ENCODE assay signal across 8 mouse cellular contexts in the genomic region with DNA sequence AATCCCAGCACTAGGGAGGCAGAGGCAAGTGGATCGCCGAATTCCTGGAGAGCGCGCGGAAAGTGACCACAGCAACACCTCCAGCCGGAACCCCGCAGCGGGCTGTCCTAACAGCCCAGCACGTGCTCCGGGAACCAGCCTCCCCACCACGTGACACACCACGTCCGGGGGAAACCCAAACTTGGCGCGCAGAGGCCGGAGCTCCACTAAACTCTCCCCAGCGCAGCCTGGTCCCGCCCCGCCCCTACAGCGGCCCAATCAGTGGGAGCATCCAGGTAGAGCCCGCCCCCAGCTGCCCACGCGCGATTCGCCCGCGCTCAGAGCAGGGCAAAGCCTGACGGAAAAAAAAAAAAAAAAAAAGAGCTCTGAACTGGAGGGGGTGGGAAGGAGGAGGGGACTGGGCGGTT. TPM values are rescaled to one million over a fixed set of nuclear protein-coding genes. Genes with fewer than 3 reads are reported as not detected.
DNase-seq lines count a peak whose midpoint lies in the region; ATAC-seq and TF ChIP-seq lines count a peak whose summit lies in the region.

No protein-coding gene starts in this region.

- H3K79me2 ChIP-seq in C2C12 (ENCODE audit: control insufficient read depth, insufficient read depth) = peaks cover 48% of the 10 kb centered on the region

- peaks cover 12% of the 10 kb centered on the region for H3K36me3 ChIP-seq in C2C12 (ENCODE audit: control insufficient read depth, insufficient read depth)
- no peaks in the 10 kb centered on the region for H3K36me3 ChIP-seq in erythroblast, embryonic 14.5 days (ENCODE audit: control insufficient read depth)
- no peaks in the 10 kb centered on the region for H3K36me3 ChIP-seq in heart, embryonic 11.5 days (ENCODE audit: control insufficient read depth, insufficient read depth, low read length)
- H3K36me3 ChIP-seq in kidney, embryonic 16.5 days (ENCODE audit: insufficient read depth, low read length) = no peaks in the 10 kb centered on the region
- H3K36me3 ChIP-seq in liver, embryonic 11.5 days (ENCODE audit: control insufficient read depth, insufficient read depth, low read length) = no peaks in the 10 kb centered on the region
- no peaks in the 10 kb centered on the region for H3K36me3 ChIP-seq in stomach, embryonic 14.5 days (ENCODE audit: control insufficient read depth, insufficient read depth, low read length)

- H3K27me3 ChIP-seq in C2C12 (ENCODE audit: control insufficient read depth, insufficient read depth, insufficient read length) = no peaks in the 10 kb centered on the region
- H3K27me3 ChIP-seq in erythroblast, embryonic 14.5 days (ENCODE audit: control insufficient read depth) = no peaks in the 10 kb centered on the region
- H3K27me3 ChIP-seq in heart, embryonic 11.5 days (ENCODE audit: control insufficient read depth, insufficient read depth, low read length) = no peaks in the 10 kb centered on the region
- H3K27me3 ChIP-seq in kidney, embryonic 16.5 days (ENCODE audit: insufficient read depth, low read length) = no peaks in the 10 kb centered on the region
- H3K27me3 ChIP-seq in liver, embryonic 11.5 days (replicated peaks; ENCODE audit: control insufficient read depth, insufficient read depth, low read length) = no peaks in the 10 kb centered on the region
- H3K27me3 ChIP-seq in stomach, embryonic 14.5 days (ENCODE audit: control insufficient read depth, insufficient read depth, low read length) = no peaks in the 10 kb centered on the region

- WGBS in heart, embryonic 11.5 days (ENCODE audit: insufficient replicate concordance) = under 1% methylated on average over 29 of the region's 29 CpGs
- WGBS in kidney, embryonic 16.5 days = under 1% methylated on average over 29 of the region's 29 CpGs
- WGBS in liver, embryonic 11.5 days = 0% methylated on average over 29 of the region's 29 CpGs
- WGBS in stomach, embryonic 14.5 days = under 1% methylated on average over 29 of the region's 29 CpGs

- H3K9ac ChIP-seq in heart, embryonic 11.5 days (ENCODE audit: low read depth, low read length) = peak overlapping the region; percentile 65
- H3K9ac ChIP-seq in kidney, embryonic 16.5 days (replicated peaks; ENCODE audit: low read length) = peak overlapping the region; percentile 54
- peak overlapping the region; percentile 49 for H3K9ac ChIP-seq in liver, embryonic 11.5 days (ENCODE audit: low read depth, low read length)
- peak overlapping the region; percentile 12; the same call in 1 of the 2 replicates for H3K9ac ChIP-seq in stomach, embryonic 14.5 days (replicated peaks; ENCODE audit: low read depth, low read length)

- no peak for TF ChIP-seq CTCF in C2C12 (IDR thresholded peaks at IDR 0.05; ENCODE audit: control insufficient read depth, insufficient read depth, insufficient read length)
- TF ChIP-seq CTCF in brain, embryonic 14.5 days (IDR thresholded peaks at IDR 0.05; ENCODE audit: borderline replicate concordance, extremely low read depth, insufficient read depth, insufficient read length) = no peak

- ATAC-seq in heart, embryonic 11.5 days (replicated peaks; ENCODE audit: insufficient number of reproducible peaks, low FRiP score, low TSS enrichment) = peak; percentile 99
- peak; percentile 99 for ATAC-seq in kidney, embryonic 16.5 days (ENCODE audit: low FRiP score, low TSS enrichment)
- peak; percentile 100 for ATAC-seq in liver, embryonic 11.5 days (replicated peaks; ENCODE audit: low FRiP score)
- peak; percentile 99 for ATAC-seq in stomach, embryonic 14.5 days (ENCODE audit: insufficient number of reproducible peaks, insufficient read depth, low FRiP score, low read depth)

- H3K27ac ChIP-seq in heart, embryonic 11.5 days (ENCODE audit: low read depth, low read length) = no peak overlapping the region
- H3K27ac ChIP-seq in kidney, embryonic 16.5 days (ENCODE audit: low read length) = peak overlapping the region; percentile 63; the same call in 1 of the 2 replicates
- H3K27ac ChIP-seq in liver, embryonic 11.5 days (ENCODE audit: low read depth, low read length) = peak overlapping the region; percentile 32
- peak overlapping the region; percentile 61 for H3K27ac ChIP-seq in stomach, embryonic 14.5 days (ENCODE audit: low read length)

- H3K4me2 ChIP-seq in heart, embryonic 11.5 days = peak overlapping the region; percentile 76
- peak overlapping the region; percentile 86 for H3K4me2 ChIP-seq in kidney, embryonic 16.5 days (replicated peaks; ENCODE audit: low read depth, low read length)
- H3K4me2 ChIP-seq in liver, embryonic 11.5 days = peak overlapping the region; percentile 76
- peak overlapping the region; percentile 72 for H3K4me2 ChIP-seq in stomach, embryonic 14.5 days (replicated peaks; ENCODE audit: low read depth, low read length)

- H3K79me3 ChIP-seq in C2C12 (ENCODE audit: low read depth) = peaks cover 32% of the 10 kb centered on the region

- no peak for TF ChIP-seq POLR2A in brain, embryonic 14.5 days (IDR thresholded peaks at IDR 0.05; ENCODE audit: borderline replicate concordance, extremely low read depth, insufficient read depth, insufficient read length, poor library complexity, severe bottlenecking)

- peak; percentile 96 for DNase-seq in brain, embryonic 14.5 days (ENCODE audit: low read depth)
- DNase-seq in liver, embryonic 11.5 days (ENCODE audit: low spot score) = peak; percentile 98
- peak; percentile 93 for DNase-seq in naive thymus-derived CD4-positive, alpha-beta T cell, adult 2 months (ENCODE audit: low read depth)

- H3K4me3 ChIP-seq in C2C12 (ENCODE audit: insufficient read depth, poor library complexity, severe bottlenecking) = peak overlapping the region; percentile 55
- H3K4me3 ChIP-seq in erythroblast, embryonic 14.5 days (replicated peaks) = peak overlapping the region; percentile 60
- peak overlapping the region; percentile 47 for H3K4me3 ChIP-seq in heart, embryonic 11.5 days (ENCODE audit: low read depth, low read length)
- peak overlapping the region; percentile 48 for H3K4me3 ChIP-seq in kidney, embryonic 16.5 days (ENCODE audit: low read length)
- H3K4me3 ChIP-seq in liver, embryonic 11.5 days (ENCODE audit: low read depth, low read length) = peak overlapping the region; percentile 55
- H3K4me3 ChIP-seq in stomach, embryonic 14.5 days (ENCODE audit: low read depth, low read length) = peak overlapping the region; percentile 44

- H3K9me3 ChIP-seq in erythroblast, embryonic 14.5 days (ENCODE audit: control insufficient read depth, low read length) = no peaks in the 10 kb centered on the region
- no peaks in the 10 kb centered on the region for H3K9me3 ChIP-seq in heart, embryonic 11.5 days (replicated peaks; ENCODE audit: control insufficient read depth, low read length)
- no peaks in the 10 kb centered on the region for H3K9me3 ChIP-seq in kidney, embryonic 16.5 days (ENCODE audit: low read length)
- no peaks in the 10 kb centered on the region for H3K9me3 ChIP-seq in liver, embryonic 11.5 days (ENCODE audit: control insufficient read depth, low read length)
- H3K9me3 ChIP-seq in stomach, embryonic 14.5 days (ENCODE audit: control insufficient read depth, low read depth, low read length) = no peaks in the 10 kb centered on the region

- H3ac ChIP-seq in C2C12 (ENCODE audit: control insufficient read depth, insufficient read length, low read depth) = peak overlapping the region; percentile 39

- H3K4me1 ChIP-seq in erythroblast, embryonic 14.5 days (ENCODE audit: control insufficient read depth) = peaks cover 15% of the 10 kb centered on the region
- peaks cover 23% of the 10 kb centered on the region for H3K4me1 ChIP-seq in heart, embryonic 11.5 days (ENCODE audit: control insufficient read depth, insufficient read depth, low read length)
- peaks cover 26% of the 10 kb centered on the region for H3K4me1 ChIP-seq in kidney, embryonic 16.5 days (ENCODE audit: insufficient read depth, low read length)
- peaks cover 24% of the 10 kb centered on the region for H3K4me1 ChIP-seq in liver, embryonic 11.5 days (replicated peaks; ENCODE audit: control insufficient read depth, insufficient read depth, low read length)
- H3K4me1 ChIP-seq in stomach, embryonic 14.5 days (ENCODE audit: control insufficient read depth, insufficient read depth, low read length) = peaks cover 20% of the 10 kb centered on the region; the same call in 1 of the 2 replicates

RNA-seq across cellular contexts. Expression of gene Shmt1, which starts 0.5 kb away (rescaled TPM):
- polyA plus RNA-seq in C2C12 (2012; fragmentation: generic; extraction: Trizol) = 28.7 TPM
- polyA plus RNA-seq in brain, embryonic 14.5 days (2012; rRNA removed) = 6.5 and 13.4 TPM in 2 replicates
- polyA plus RNA-seq in erythroblast, embryonic 14.5 days (2012) = not detected in 2 replicates
- polyA plus RNA-seq in heart, embryonic 11.5 days (2014; fragmentation: Nextera tagmentation; extraction: Ambion mirVana) = 36.4 and 44.4 TPM in 2 replicates
- polyA plus RNA-seq in kidney, embryonic 16.5 days (2015; fragmentation: Nextera tagmentation; extraction: Ambion mirVana) = 79.4 and 84.6 TPM in 2 replicates
- polyA plus RNA-seq in liver, embryonic 11.5 days (2014; fragmentation: Nextera tagmentation; extraction: Ambion mirVana) = 93.5 and 101 TPM in 2 replicates
- polyA plus RNA-seq in stomach, embryonic 14.5 days (2014; fragmentation: Nextera tagmentation; extraction: Ambion mirVana) = 65.1 and 66.8 TPM in 2 replicates

RNA-seq across cellular contexts. Expression of gene Dhrs7b, which starts 19.4 kb away (rescaled TPM):
- 46.4 TPM for polyA plus RNA-seq in C2C12 (2012; fragmentation: generic; extraction: Trizol)
- 15.5 and 16.2 TPM in 2 replicates for polyA plus RNA-seq in brain, embryonic 14.5 days (2012; rRNA removed)
- polyA plus RNA-seq in erythroblast, embryonic 14.5 days (2012) = 0.26 and 0.32 TPM in 2 replicates
- 31.8 and 33.9 TPM in 2 replicates for polyA plus RNA-seq in heart, embryonic 11.5 days (2014; fragmentation: Nextera tagmentation; extraction: Ambion mirVana)
- polyA plus RNA-seq in kidney, embryonic 16.5 days (2015; fragmentation: Nextera tagmentation; extraction: Ambion mirVana) = 41.7 and 42.8 TPM in 2 replicates
- polyA plus RNA-seq in liver, embryonic 11.5 days (2014; fragmentation: Nextera tagmentation; extraction: Ambion mirVana) = 40.3 and 42.7 TPM in 2 replicates
- 36.9 and 37.2 TPM in 2 replicates for polyA plus RNA-seq in stomach, embryonic 14.5 days (2014; fragmentation: Nextera tagmentation; extraction: Ambion mirVana)

RNA-seq across cellular contexts. Expression of gene Smcr8, which starts 33.7 kb away (rescaled TPM):
- polyA plus RNA-seq in C2C12 (2012; fragmentation: generic; extraction: Trizol) = 9.2 TPM
- polyA plus RNA-seq in brain, embryonic 14.5 days (2012; rRNA removed) = 9.9 and 13.0 TPM in 2 replicates
- 0.05 and 0.06 TPM in 2 replicates for polyA plus RNA-seq in erythroblast, embryonic 14.5 days (2012)
- 6.0 and 6.1 TPM in 2 replicates for polyA plus RNA-seq in heart, embryonic 11.5 days (2014; fragmentation: Nextera tagmentation; extraction: Ambion mirVana)
- polyA plus RNA-seq in kidney, embryonic 16.5 days (2015; fragmentation: Nextera tagmentation; extraction: Ambion mirVana) = 6.6 and 7.6 TPM in 2 replicates
- polyA plus RNA-seq in liver, embryonic 11.5 days (2014; fragmentation: Nextera tagmentation; extraction: Ambion mirVana) = 7.7 and 7.8 TPM in 2 replicates
- 7.0 and 7.8 TPM in 2 replicates for polyA plus RNA-seq in stomach, embryonic 14.5 days (2014; fragmentation: Nextera tagmentation; extraction: Ambion mirVana)

RNA-seq across cellular contexts. Expression of gene Top3a, which starts 33.9 kb away (rescaled TPM):
- 8.4 TPM for polyA plus RNA-seq in C2C12 (2012; fragmentation: generic; extraction: Trizol)
- 10.2 TPM in 2 replicates for polyA plus RNA-seq in brain, embryonic 14.5 days (2012; rRNA removed)
- 0.31 and 0.42 TPM in 2 replicates for polyA plus RNA-seq in erythroblast, embryonic 14.5 days (2012)
- polyA plus RNA-seq in heart, embryonic 11.5 days (2014; fragmentation: Nextera tagmentation; extraction: Ambion mirVana) = 10.5 and 13.1 TPM in 2 replicates
- polyA plus RNA-seq in kidney, embryonic 16.5 days (2015; fragmentation: Nextera tagmentation; extraction: Ambion mirVana) = 17.1 and 19.6 TPM in 2 replicates
- polyA plus RNA-seq in liver, embryonic 11.5 days (2014; fragmentation: Nextera tagmentation; extraction: Ambion mirVana) = 16.2 and 19.1 TPM in 2 replicates
- 13.8 and 14.7 TPM in 2 replicates for polyA plus RNA-seq in stomach, embryonic 14.5 days (2014; fragmentation: Nextera tagmentation; extraction: Ambion mirVana)

Comparison
In these comparisons a context has a peak if more than half of its experiments do, and no peak if none do; other contexts are left out.
1. H3K9ac ChIP-seq: peak in every context shown above with its lines; median percentile 65 in heart, embryonic 11.5 days; 54 in kidney, embryonic 16.5 days; 49 in liver, embryonic 11.5 days; 12 in stomach, embryonic 14.5 days.
2. RNA of gene Dhrs7b, which starts 19.4 kb away (polyA plus RNA-seq): 46.4 TPM in C2C12 (single experiment), 41.7 to 42.8 TPM in kidney, embryonic 16.5 days, 40.3 to 42.7 TPM in liver, embryonic 11.5 days, 36.9 to 37.2 TPM in stomach, embryonic 14.5 days, 31.8 to 33.9 TPM in heart, embryonic 11.5 days and 15.5 to 16.2 TPM in brain, embryonic 14.5 days; 0.26 to 0.32 TPM in erythroblast, embryonic 14.5 days; every median in the first group is over 10 times any median in the second.
3. Peak in every context shown above with its lines, with median percentiles within 50 percentile points of each other: H3K4me3 ChIP-seq, DNase-seq, ATAC-seq and H3K4me2 ChIP-seq.